Mouse (Mus musculus): ENCODE results near the gene Smyd2.

- TF ChIP-seq POLR2A (IDR thresholded peaks at IDR 0.05; ENCODE audit: insufficient read depth, low read depth, low read length) = no peak
- no peak for TF ChIP-seq CTCF (IDR thresholded peaks at IDR 0.05; ENCODE audit: insufficient read depth, low read depth, low read length)
Measured at GRCm38 (mm10) chr1:189879965-189880364, 42.2 kb downstream of the Smyd2 start.
